ENCODE assay signal across 8 mouse cellular contexts in the genomic region with DNA sequence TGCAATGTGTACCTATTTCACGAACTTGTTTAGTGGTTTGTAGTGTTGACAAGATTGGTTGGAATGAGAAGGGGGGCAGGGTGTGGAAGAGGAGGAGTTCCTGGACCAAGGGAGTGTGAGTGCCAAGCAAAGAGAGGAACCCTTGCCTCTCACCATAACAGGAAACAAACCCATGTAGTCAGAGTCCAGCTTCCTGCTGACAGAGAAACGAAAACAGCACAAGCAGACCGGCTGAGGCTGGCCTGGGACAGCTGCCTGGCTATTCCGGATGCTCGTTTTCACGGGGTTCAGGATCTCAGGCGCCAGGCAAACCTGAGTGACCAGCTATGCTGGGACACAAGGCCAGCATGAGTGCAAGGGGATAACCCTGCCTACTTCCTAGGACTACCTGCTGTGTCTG.
DNase-seq lines count a peak whose midpoint lies in the region; ATAC-seq and TF ChIP-seq lines count a peak whose summit lies in the region.

No protein-coding gene starts in this region.

- no peaks in the 10 kb centered on the region for H3K27me3 ChIP-seq in spleen, adult 2 months (ENCODE audit: control insufficient read depth, insufficient read depth, low read length)
- H3K27me3 ChIP-seq in midbrain, embryonic 10.5 days (ENCODE audit: low read depth, poor library complexity, severe bottlenecking): no peaks in the 10 kb centered on the region

- no peaks in the 10 kb centered on the region for H3K36me3 ChIP-seq in spleen, adult 2 months (ENCODE audit: control insufficient read depth, insufficient read depth, low read length)
- no peaks in the 10 kb centered on the region for H3K36me3 ChIP-seq in midbrain, embryonic 10.5 days

- WGBS in spleen, adult 2 months: 9% methylated on average over 7 of the region's 7 CpGs
- 76% methylated on average over 7 of the region's 7 CpGs for WGBS in midbrain, embryonic 10.5 days

- H3K27ac ChIP-seq in spleen, adult 2 months (ENCODE audit: insufficient read depth, low read length): 0 out of 2 replicates have a peak overlapping the region, but pooled peaks have one; percentile 1
- H3K27ac ChIP-seq in midbrain, embryonic 10.5 days (replicated peaks): no peak overlapping the region

- no peak for TF ChIP-seq POLR2A in spleen, adult 2 months (IDR thresholded peaks at IDR 0.05; ENCODE audit: low read depth, low read length)

- no peak for TF ChIP-seq CTCF in spleen, adult 2 months (IDR thresholded peaks at IDR 0.05; ENCODE audit: extremely low read depth, insufficient read depth, insufficient read length, insufficient replicate concordance)

- ATAC-seq in monocyte, adult 5-6 weeks (replicated peaks; ENCODE audit: insufficient number of reproducible peaks, low FRiP score, low TSS enrichment, poor library complexity, severe bottlenecking): peak; percentile 68

- no peak overlapping the region for H3K4me3 ChIP-seq in spleen, adult 2 months (ENCODE audit: extremely low read depth, insufficient read depth, insufficient read length)
- no peak overlapping the region for H3K4me3 ChIP-seq in midbrain, embryonic 10.5 days

- H3K4me1 ChIP-seq in spleen, adult 2 months (ENCODE audit: control insufficient read depth, insufficient read depth, insufficient read length): no peaks in the 10 kb centered on the region
- H3K4me1 ChIP-seq in midbrain, embryonic 10.5 days: peaks cover 15% of the 10 kb centered on the region

- no peaks in the 10 kb centered on the region for H3K9me3 ChIP-seq in midbrain, embryonic 10.5 days (replicated peaks)

- no peak for DNase-seq in spleen, adult 2 months (ENCODE audit: low read depth in 1 of 2, low spot score in 2 of 2)
- no peak for DNase-seq in spleen, adult 18-20 months
- peak; percentile 81 for DNase-seq in heart, adult 8-10 months (ENCODE audit: low spot score)
- peak; percentile 61 to 86 for DNase-seq in kidney, postnatal 25 days
- no peak for DNase-seq in midbrain, embryonic 10.5 days (ENCODE audit: low spot score)
- no peak for DNase-seq in T-cell, adult 2 months (ENCODE audit: low spot score)
- no peak for DNase-seq in gastrocnemius, postnatal 10 days

Comparison
In these comparisons a context has a peak if more than half of its experiments do, and no peak if none do; other contexts are left out.
1. DNase-seq: peak in heart, adult 8-10 months (single experiment) and kidney, postnatal 25 days (2 of 2); none in spleen, adult 2 months (0 of 2), spleen, adult 18-20 months (0 of 2), midbrain, embryonic 10.5 days (single experiment), T-cell, adult 2 months (single experiment) and gastrocnemius, postnatal 10 days (single experiment).